Mouse (Mus musculus): Measurements from ENCODE around the gene 1700007K13Rik. TPM values are rescaled to one million over a fixed set of nuclear protein-coding genes. Genes with fewer than 3 reads are reported as not detected.

1700007K13Rik gene
- total and polyA plus RNA-seq, 2 experiments from 2014 or later: 7.1 to 8.6 TPM

DNA sequence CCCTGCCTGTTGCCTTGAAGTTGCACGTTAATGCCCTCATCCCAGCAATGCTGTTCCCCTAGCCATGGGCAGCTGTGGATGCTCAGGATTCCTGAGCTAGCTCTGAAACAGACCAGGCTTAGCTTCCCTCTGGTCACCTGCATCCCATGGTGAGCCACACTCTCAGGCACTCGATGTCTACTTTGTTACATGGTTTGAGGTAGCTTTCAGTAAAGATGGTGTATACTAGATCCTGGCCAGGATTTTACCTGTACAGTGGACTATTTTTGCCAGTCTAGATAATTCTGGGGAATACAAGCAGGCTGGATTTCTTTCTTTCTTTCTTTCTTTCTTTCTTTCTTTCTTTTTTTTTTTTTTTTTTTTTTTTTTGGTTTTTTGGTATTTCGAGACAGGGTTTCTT, 39.7 kb upstream of the 1700007K13Rik start, which contains the start of gene Gm10134:
Gene Gm10134 (plus strand): TSS at position 301 of the 400 bp plus-strand sequence.
- 87% methylated on average over 3 of the region's 3 CpGs for WGBS
- Histone ChIP-seq H3K9ac (replicated peaks; ENCODE audit: low read length) (no peak within 1 kb of the TSS), H3K9me3 (ENCODE audit: low read length) (no peaks in the 10 kb centered on the region), H3K4me1 (ENCODE audit: insufficient read depth, low read length) (no peaks in the 10 kb centered on the region), H3K4me2 (ENCODE audit: low read depth, low read length) (no peak within 1 kb of the TSS), H3K36me3 (ENCODE audit: insufficient read depth, low read length) (no peaks in the 10 kb centered on the region), H3K27me3 (ENCODE audit: insufficient read depth, low read length) (no peaks in the 10 kb centered on the region), H3K27ac (no peak within 1 kb of the TSS), H3K4me3 (ENCODE audit: low read length) (no peak within 1 kb of the TSS)
- ATAC-seq (no peak), DNase-seq (ENCODE audit: low spot score) (no peak)
- TF ChIP-seq CTCF (IDR thresholded peaks at IDR 0.05; ENCODE audit: low read depth): no peak

DNA sequence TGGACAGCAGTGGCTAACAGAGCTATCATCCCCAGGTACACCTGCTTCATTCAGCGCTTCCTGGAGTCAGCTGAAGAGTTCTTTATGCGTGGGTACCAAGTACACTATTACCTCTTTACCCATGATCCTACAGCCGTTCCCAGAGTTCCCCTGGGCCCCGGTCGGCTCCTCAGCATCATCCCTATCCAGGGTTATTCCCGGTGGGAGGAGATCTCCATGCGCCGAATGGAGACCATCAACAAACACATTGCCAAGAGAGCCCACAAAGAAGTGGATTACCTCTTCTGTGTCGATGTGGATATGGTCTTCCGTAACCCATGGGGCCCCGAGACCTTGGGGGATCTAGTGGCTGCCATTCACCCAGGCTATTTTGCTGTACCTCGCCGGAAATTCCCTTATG, 38.5 kb upstream of the 1700007K13Rik start:
- no peaks in the 10 kb centered on the region for H3K36me3 ChIP-seq (ENCODE audit: insufficient read depth, low read length)
- no peaks in the 10 kb centered on the region for H3K4me1 ChIP-seq (ENCODE audit: insufficient read depth, low read length)
- no peak overlapping the region for H3K9ac ChIP-seq (replicated peaks; ENCODE audit: low read length)
- H3K4me3 ChIP-seq (ENCODE audit: low read length): no peak overlapping the region
- no peak for TF ChIP-seq CTCF (IDR thresholded peaks at IDR 0.05; ENCODE audit: low read depth)
- no peaks in the 10 kb centered on the region for H3K9me3 ChIP-seq (ENCODE audit: low read length)
- H3K27me3 ChIP-seq (ENCODE audit: insufficient read depth, low read length): no peaks in the 10 kb centered on the region
- H3K27ac ChIP-seq: no peak overlapping the region
- no peak for ATAC-seq
- H3K4me2 ChIP-seq (ENCODE audit: low read depth, low read length): no peak overlapping the region
- no peak for DNase-seq (ENCODE audit: low spot score)
- WGBS: 88% methylated on average over 13 of the region's 13 CpGs

GRCm38 (mm10) chr2:28502987-28503386, 36.9 kb upstream of the 1700007K13Rik start:
- no peak overlapping the region for H3K9ac ChIP-seq (replicated peaks; ENCODE audit: low read length)
- H3K4me1 ChIP-seq (ENCODE audit: insufficient read depth, low read length): no peaks in the 10 kb centered on the region
- no peaks in the 10 kb centered on the region for H3K9me3 ChIP-seq (ENCODE audit: low read length)
- no peak for TF ChIP-seq CTCF (IDR thresholded peaks at IDR 0.05; ENCODE audit: low read depth)
- no peak for DNase-seq (ENCODE audit: low spot score)
- H3K4me3 ChIP-seq (ENCODE audit: low read length): no peak overlapping the region
- no peak for ATAC-seq
- 81% methylated on average over 10 of the region's 10 CpGs for WGBS
- no peaks in the 10 kb centered on the region for H3K36me3 ChIP-seq (ENCODE audit: insufficient read depth, low read length)
- H3K4me2 ChIP-seq (ENCODE audit: low read depth, low read length): no peak overlapping the region
- no peaks in the 10 kb centered on the region for H3K27me3 ChIP-seq (ENCODE audit: insufficient read depth, low read length)
- no peak overlapping the region for H3K27ac ChIP-seq

GRCm38 (mm10) chr2:28498431-28498830, 32.3 kb upstream of the 1700007K13Rik start:
- Histone ChIP-seq H3K36me3 (ENCODE audit: insufficient read depth, low read length) (no peaks in the 10 kb centered on the region), H3K9ac (replicated peaks; ENCODE audit: low read length) (no peak overlapping the region), H3K27me3 (ENCODE audit: insufficient read depth, low read length) (no peaks in the 10 kb centered on the region), H3K4me3 (ENCODE audit: low read length) (no peak overlapping the region), H3K9me3 (ENCODE audit: low read length) (no peaks in the 10 kb centered on the region), H3K4me2 (ENCODE audit: low read depth, low read length) (no peak overlapping the region), H3K27ac (no peak overlapping the region), H3K4me1 (ENCODE audit: insufficient read depth, low read length) (no peaks in the 10 kb centered on the region)
- WGBS: 83% methylated on average over 4 of the region's 4 CpGs
- no peak for TF ChIP-seq CTCF (IDR thresholded peaks at IDR 0.05; ENCODE audit: low read depth)
- DNase-seq (ENCODE audit: low spot score) (no peak), ATAC-seq (no peak)

DNA sequence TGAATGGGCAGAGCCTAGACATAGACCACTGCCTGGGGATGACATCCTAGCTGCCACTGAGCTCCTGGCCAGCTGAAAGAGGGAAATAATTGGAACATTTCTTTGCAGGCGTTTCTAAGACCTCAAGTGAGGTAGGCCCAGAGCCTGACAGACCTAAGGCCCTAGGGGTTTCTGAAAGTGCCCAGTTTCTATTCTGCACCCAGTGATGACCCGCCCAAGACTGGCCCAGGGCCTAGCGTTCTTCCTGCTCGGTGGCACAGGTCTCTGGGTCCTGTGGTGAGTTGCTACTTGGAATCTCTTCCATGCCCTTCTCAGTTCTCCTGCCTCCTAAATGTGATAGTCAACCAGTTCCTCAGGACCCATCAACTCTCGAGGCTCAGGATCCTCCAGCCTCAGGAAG, 31.4 kb upstream of the 1700007K13Rik start:
- DNase-seq (ENCODE audit: low spot score) (no peak), ATAC-seq (no peak)
- TF ChIP-seq CTCF (IDR thresholded peaks at IDR 0.05; ENCODE audit: low read depth): no peak
- H3K4me1 ChIP-seq (ENCODE audit: insufficient read depth, low read length): no peaks in the 10 kb centered on the region
- WGBS: 83% methylated on average over 5 of the region's 5 CpGs
- H3K4me2 ChIP-seq (ENCODE audit: low read depth, low read length): no peak overlapping the region
- H3K9me3 ChIP-seq (ENCODE audit: low read length): no peaks in the 10 kb centered on the region
- no peak overlapping the region for H3K9ac ChIP-seq (replicated peaks; ENCODE audit: low read length)
- H3K27me3 ChIP-seq (ENCODE audit: insufficient read depth, low read length): no peaks in the 10 kb centered on the region
- no peaks in the 10 kb centered on the region for H3K36me3 ChIP-seq (ENCODE audit: insufficient read depth, low read length)
- no peak overlapping the region for H3K27ac ChIP-seq
- no peak overlapping the region for H3K4me3 ChIP-seq (ENCODE audit: low read length)

- ATAC-seq: no peak
- 0 out of 2 replicates have a peak within 1 kb of the TSS, but pooled peaks have one; percentile 7 for H3K4me2 ChIP-seq (ENCODE audit: low read depth, low read length)
- H3K36me3 ChIP-seq (ENCODE audit: insufficient read depth, low read length): no peaks in the 10 kb centered on the region
- H3K4me1 ChIP-seq (ENCODE audit: insufficient read depth, low read length): no peaks in the 10 kb centered on the region
- no peak within 1 kb of the TSS for H3K4me3 ChIP-seq (ENCODE audit: low read length)
- no peak for TF ChIP-seq CTCF (IDR thresholded peaks at IDR 0.05; ENCODE audit: low read depth)
- no peak within 1 kb of the TSS for H3K27ac ChIP-seq
- DNase-seq (ENCODE audit: low spot score): no peak
- WGBS: 75% methylated on average over 5 of the region's 5 CpGs
- no peaks in the 10 kb centered on the region for H3K9me3 ChIP-seq (ENCODE audit: low read length)
- no peak within 1 kb of the TSS for H3K9ac ChIP-seq (replicated peaks; ENCODE audit: low read length)
- H3K27me3 ChIP-seq (ENCODE audit: insufficient read depth, low read length): no peaks in the 10 kb centered on the region
These were observed 30.5 kb upstream of the 1700007K13Rik start, which contains the start of gene Gbgt1 for GRCm38 (mm10) chr2:28496671-28497070. TSS of gene Gbgt1 (plus strand) at chr2:28496891.

GRCm38 (mm10) chr2:28495801-28496595, 29.9 kb upstream of the 1700007K13Rik start:
- Histone ChIP-seq H3K4me1 (ENCODE audit: insufficient read depth, low read length) (no peaks in the 10 kb centered on the region), H3K4me3 (ENCODE audit: low read length) (no peak overlapping the region), H3K27ac (no peak overlapping the region), H3K4me2 (ENCODE audit: low read depth, low read length) (no peak overlapping the region), H3K9me3 (ENCODE audit: low read length) (no peaks in the 10 kb centered on the region), H3K27me3 (ENCODE audit: insufficient read depth, low read length) (no peaks in the 10 kb centered on the region), H3K9ac (replicated peaks; ENCODE audit: low read length) (no peak overlapping the region), H3K36me3 (ENCODE audit: insufficient read depth, low read length) (no peaks in the 10 kb centered on the region)
- DNase-seq (ENCODE audit: low spot score) (no peak), ATAC-seq (no peak)
- TF ChIP-seq CTCF (IDR thresholded peaks at IDR 0.05; ENCODE audit: low read depth): no peak
- 78% methylated on average over 16 of the region's 16 CpGs for WGBS
